Mouse (Mus musculus) liver, postnatal 0 days (tissue): ENCODE measurements at regions not wholly inside any gene's neighbourhood (a gene's known extent, or its start where the extent isn't known, plus 50 kb on each side); places are given as distances from the start of the nearest gene placed in this dataset.

Source experiments
- CTCF ChIP-seq: sonication (generic); IDR thresholded peaks from 2 replicates; pipeline ENCODE4 v1.5.1; 2016; ENCODE audit warnings: antibody characterized with exemption, low read depth
- EP300 ChIP-seq: IDR thresholded peaks from 2 replicates; pipeline ENCODE4 v1.6.1; 2016; ENCODE audit warnings: antibody characterized with exemption, low read depth, mild to moderate bottlenecking

- TF ChIP-seq EP300 (no peak), CTCF (no peak)
Observed at GRCm38 (mm10) chr8:35275972-35276371, 489.6 kb upstream of the Gm19410 start.
